Mouse (Mus musculus): Measurements from ENCODE around the gene Nkx6-1.

Gene Nkx6-1

GRCm38 (mm10) chr5:101664945-101665615 is at the start of gene Nkx6-1:
Gene Nkx6-1, minus strand, starts transcription at chr5:101664996.
- in situ Hi-C loops (cut with MboI; ENCODE audit: unreplicated experiment in 2 of 2) = no loop called here

DNA sequence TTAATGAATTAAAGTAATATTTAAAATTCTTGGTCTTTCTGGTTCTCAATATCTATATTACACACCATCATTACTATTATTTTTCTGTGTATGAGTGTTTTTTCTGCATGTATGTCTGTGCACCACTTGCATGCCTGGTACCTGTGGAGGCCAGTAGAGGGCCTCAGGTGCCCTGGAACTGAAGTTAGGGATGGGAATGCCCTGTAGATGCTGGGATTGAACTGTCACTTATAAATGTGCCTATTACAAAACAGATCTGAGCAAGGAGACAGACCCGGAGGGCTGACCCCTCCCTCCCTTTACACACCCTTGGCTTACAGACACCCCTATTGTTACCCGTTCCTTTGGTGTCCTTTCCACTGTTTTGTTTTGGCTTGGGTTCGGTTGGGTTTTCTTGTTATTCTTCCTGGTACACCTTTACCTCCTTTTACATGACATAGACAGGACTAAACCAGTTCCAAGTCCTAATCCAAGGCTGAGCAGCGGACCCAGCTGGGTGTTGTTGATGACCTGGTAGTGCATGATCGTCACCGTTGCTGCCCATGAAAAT is 48.3 kb upstream of the Nkx6-1 start:
- in situ Hi-C loops (cut with MboI; ENCODE audit: unreplicated experiment in 2 of 2) = no loop called here

DNA sequence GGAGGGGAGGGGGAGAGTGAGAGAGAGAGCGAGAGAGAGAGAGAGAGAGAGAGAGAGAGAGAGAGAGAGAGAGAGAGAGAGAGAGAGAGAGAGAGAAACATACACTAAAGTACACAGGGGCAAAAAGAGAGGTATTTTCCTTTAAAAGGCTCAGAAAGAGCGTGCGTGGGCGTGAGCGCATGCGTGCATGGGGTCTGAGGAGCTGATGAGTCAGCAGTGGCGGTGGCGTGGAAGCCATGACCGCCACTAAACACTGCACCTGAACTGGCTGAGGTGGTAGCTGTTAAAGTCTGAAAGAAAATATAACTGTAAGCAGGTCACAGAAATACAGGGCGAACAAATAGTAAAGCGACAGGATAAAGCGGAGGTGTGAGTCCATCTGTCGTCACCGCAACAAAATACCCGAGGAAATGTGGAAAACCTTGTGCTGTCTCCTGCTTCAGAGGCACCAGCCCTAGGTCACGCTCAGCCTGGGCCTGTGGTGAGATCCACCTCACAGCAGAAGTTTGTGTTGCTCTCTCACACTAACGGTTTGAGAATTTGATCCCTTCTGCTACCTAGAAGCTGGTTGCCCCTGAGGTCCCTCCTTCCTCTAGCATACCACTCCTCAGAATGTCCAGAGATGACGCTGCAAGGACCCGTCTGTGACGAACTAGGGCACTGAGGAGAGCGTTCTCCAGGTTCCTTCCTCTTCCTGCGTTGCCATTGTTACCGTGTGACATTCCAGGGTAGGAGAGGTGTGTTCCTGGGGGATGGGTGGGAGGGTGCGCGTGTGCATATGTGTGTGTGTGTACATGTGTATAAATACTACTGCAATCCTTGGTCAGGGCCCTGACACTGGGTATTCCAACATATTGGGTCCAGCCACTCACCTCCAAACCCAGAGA is 38.8 kb upstream of the Nkx6-1 start:
- in situ Hi-C loops (cut with MboI; ENCODE audit: unreplicated experiment in 2 of 2) = loop anchor here in 1 of 2 experiments (5.0 to 10.0 kb wide), 3 partner anchors 371 to 869 kb away; no protein-coding TSS in a partner anchor

DNA sequence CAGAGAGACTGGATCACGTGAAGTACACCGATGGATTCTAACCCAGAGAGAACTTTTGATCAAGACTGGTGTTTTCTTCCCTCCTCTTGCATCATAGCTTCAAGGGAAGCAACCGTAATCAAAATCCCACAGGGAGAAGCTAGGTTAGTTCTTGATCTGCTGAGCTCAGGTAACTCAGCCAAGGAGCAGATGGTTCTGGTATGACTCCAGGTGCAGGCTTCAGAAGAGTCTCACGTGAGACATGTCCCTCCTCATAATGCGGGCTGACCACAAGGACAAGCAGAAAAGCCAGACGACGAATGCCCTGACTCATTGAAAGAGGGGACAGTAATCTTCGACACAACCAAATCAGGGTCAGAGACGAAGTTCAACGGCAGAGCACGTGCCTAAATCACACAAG is 37.8 kb upstream of the Nkx6-1 start:
- in situ Hi-C loops (cut with MboI; ENCODE audit: unreplicated experiment in 2 of 2) = loop anchor here in 1 of 2 experiments (5.0 to 10.0 kb wide), 3 partner anchors 372 to 868 kb away; no protein-coding TSS in a partner anchor

DNA sequence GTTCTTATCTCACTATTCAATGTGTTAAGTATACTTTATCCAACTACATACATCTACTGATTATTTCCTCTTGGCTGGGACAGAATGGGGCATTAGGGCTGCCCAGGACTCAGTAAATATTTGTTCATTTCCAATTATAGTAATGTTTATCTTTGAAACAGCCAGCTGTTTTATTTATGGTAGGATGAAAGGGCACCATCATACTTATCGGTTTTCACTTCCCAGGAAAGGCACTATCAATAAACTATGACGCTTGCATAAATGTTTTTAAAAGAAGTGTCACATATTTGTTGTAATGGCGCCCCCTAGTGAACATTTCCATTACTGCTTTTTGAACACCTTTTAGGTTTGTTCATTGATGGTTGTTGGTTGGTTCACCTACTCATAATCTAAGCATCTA is 35.8 kb upstream of the Nkx6-1 start:
- in situ Hi-C loops (cut with MboI; ENCODE audit: unreplicated experiment in 2 of 2) = loop anchor here in 1 of 2 experiments (5.0 to 10.0 kb wide), 3 partner anchors 374 to 866 kb away; no protein-coding TSS in a partner anchor

GRCm38 (mm10) chr5:101688581-101688980 is 23.8 kb upstream of the Nkx6-1 start:
- in situ Hi-C loops (cut with MboI; ENCODE audit: unreplicated experiment in 2 of 2) = no loop called here

GRCm38 (mm10) chr5:101683340-101683739 is 18.5 kb upstream of the Nkx6-1 start:
- in situ Hi-C loops (cut with MboI; ENCODE audit: unreplicated experiment in 2 of 2) = no loop called here

DNA sequence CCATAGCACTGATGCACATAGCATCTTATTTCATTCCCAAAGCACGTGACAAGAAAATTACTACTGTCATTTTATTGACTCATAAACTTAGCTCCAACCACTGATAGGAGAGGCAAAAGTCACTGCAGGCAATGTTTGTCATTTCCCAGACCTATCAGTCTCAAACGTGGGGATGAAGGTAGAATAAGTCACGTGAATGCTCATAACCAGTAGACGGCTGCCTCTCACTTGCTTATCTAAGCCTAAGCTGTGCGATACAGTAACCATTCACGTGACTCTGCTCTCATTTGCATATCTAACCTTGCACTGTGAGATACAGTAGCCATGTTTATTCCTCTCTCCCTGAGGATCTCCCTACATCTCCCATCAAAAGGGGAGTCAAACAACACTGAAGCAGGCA is 15.5 kb upstream of the Nkx6-1 start:
- in situ Hi-C loops (cut with MboI; ENCODE audit: unreplicated experiment in 2 of 2) = no loop called here

DNA sequence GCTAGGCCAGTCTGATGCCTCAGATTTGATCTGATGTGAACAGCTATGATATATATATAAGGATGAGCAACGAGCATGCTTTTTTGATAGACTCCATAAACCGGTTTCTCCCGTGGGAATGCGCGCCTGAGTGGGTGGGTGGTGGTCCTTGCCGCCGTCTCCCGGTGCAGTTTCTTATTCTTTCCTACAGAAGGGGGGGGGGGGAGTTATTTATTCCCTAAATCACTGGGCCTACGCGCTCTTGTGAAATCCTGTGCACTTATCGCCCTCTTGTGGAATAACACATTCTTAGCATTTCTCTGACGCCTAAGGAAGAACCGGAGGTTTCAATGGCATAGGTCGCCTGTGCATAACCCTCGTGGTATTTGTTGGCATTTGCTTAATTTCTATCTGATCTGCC is 4.6 kb upstream of the Nkx6-1 start:
- in situ Hi-C loops (cut with MboI; ENCODE audit: unreplicated experiment in 2 of 2) = no loop called here

GRCm38 (mm10) chr5:101668475-101668874 is 3.7 kb upstream of the Nkx6-1 start:
- in situ Hi-C loops (cut with MboI; ENCODE audit: unreplicated experiment in 2 of 2) = no loop called here

DNA sequence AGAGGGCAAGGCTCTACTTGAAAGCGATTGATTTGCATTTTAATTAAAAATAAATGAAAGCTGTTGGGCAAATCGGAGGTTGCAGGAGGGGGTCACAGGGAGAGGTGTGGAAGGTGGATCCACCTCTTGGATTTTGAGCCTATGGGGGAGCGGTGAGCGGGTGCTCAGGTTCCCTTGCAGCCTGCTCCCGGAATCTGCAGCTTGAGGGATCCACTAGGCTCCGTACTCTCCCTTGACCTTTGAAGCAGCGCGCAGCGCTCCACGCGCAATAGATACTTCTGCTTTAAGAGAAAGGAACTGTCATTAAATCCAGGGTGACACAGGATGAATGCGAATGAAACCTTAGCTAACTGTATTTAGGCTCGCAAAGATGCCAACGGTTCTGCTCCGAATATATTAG is 3.2 kb upstream of the Nkx6-1 start:
- in situ Hi-C loops (cut with MboI; ENCODE audit: unreplicated experiment in 2 of 2) = no loop called here

DNA sequence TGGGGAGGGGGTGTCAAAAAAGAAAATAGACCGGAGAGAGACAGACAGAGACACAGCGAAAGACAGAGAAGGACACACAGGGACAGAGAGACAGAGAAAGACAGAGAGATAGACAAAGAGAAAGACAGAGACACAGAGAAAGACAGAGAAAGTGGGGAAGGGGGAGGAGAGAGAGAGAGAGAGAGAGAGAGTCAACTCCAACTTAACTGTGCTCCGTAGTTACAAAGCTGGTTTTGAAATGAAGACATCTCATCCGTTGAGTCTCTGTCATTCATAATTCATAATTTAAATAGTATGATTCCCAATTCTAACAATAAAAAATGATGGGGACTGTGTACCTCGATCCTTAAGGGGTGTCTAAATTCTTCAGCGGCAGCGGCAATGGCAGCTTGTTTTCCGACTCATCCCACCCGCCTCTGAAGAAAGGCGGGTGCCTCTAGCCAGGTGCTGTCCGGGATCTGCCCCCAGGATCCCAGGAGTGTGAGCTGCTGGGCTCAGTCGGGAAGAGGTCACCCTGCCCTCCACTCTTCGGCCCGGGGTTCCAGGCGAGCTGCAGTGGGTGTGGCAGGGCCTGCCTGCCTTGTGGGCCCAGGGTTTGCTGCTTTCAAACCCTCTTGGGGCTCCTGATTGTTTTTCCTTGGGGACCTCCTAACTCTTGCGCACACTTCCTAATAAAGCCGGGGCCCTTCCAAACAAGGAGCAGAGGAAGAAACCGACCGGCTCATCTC is 2.6 kb upstream of the Nkx6-1 start:
- in situ Hi-C loops (cut with MboI; ENCODE audit: unreplicated experiment in 2 of 2) = no loop called here

- in situ Hi-C loops (cut with MboI; ENCODE audit: unreplicated experiment in 2 of 2) = no loop called here
Observed at GRCm38 (mm10) chr5:101666713-101667112, 1.9 kb upstream of the Nkx6-1 start.

DNA sequence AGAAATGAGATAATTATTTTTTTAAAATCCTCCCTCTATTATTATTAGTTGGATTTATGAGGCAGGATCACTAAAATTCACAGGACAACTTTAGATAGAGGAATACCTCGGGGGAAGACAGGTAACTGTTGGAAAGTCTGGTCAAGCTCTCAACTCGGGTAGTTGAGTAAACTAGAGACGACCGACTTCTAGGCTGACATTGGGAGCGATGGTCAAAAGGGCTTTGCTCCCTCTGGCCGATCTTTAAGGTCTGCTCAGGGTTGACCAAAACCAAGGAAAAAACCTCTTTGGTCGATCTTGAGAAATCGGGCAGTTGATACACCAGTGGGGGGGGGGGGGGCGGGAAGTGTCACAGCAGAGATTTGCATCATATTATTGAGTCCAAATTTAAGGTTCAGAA is 1.3 kb upstream of the Nkx6-1 start:
- in situ Hi-C loops (cut with MboI; ENCODE audit: unreplicated experiment in 2 of 2) = no loop called here

DNA sequence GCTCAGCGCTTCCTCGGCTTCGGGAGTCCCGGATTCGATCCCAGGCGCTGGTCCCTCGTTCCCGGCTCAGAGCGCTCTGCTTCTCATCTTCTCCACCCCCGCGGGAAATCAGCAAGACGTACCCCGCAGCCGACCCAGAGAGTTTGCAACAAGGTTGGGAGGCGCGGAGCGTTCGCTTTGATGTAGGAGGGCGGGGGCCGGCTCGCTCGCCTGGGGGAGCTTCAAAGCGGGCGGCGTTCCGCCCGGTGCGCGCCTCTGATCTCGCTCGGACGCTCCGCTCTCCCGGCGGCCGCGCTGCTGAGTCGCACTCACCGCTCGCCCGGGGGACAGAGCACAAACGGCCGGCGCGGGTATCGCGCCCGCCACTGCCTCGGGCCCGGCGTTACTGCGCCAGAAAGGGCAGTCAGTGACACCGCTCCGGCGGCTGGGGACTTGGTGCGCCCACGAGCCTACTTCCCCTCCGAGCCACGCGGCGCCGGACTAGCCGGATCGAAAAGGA is 324 bp downstream of the Nkx6-1 start:
- in situ Hi-C loops (cut with MboI; ENCODE audit: unreplicated experiment in 2 of 2) = no loop called here

- in situ Hi-C loops (cut with MboI; ENCODE audit: unreplicated experiment in 2 of 2) = no loop called here
Observed at GRCm38 (mm10) chr5:101663621-101664422, 974 bp downstream of the Nkx6-1 start.

GRCm38 (mm10) chr5:101663176-101663575 is 1.6 kb downstream of the Nkx6-1 start:
- in situ Hi-C loops (cut with MboI; ENCODE audit: unreplicated experiment in 2 of 2) = no loop called here

DNA sequence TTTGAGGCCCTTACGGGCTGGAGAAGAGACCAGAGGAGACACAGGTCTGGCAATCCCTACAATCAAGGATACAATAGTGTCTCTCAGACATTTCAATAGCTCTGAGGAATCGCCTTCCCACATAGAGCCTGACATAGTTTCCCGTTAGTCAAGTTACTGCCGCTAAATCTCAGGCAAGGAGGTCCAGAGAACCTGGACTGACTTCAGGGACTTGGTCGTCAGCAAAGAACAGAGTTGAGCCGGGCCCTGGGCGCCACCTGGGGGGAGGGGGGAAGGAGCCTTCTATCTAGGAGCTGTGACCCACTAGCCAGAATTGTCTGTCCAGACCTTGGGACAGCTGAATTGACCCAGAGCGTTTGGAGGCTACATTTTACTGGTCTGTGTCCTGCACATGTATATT is 2.3 kb downstream of the Nkx6-1 start:
- in situ Hi-C loops (cut with MboI; ENCODE audit: unreplicated experiment in 2 of 2) = no loop called here

DNA sequence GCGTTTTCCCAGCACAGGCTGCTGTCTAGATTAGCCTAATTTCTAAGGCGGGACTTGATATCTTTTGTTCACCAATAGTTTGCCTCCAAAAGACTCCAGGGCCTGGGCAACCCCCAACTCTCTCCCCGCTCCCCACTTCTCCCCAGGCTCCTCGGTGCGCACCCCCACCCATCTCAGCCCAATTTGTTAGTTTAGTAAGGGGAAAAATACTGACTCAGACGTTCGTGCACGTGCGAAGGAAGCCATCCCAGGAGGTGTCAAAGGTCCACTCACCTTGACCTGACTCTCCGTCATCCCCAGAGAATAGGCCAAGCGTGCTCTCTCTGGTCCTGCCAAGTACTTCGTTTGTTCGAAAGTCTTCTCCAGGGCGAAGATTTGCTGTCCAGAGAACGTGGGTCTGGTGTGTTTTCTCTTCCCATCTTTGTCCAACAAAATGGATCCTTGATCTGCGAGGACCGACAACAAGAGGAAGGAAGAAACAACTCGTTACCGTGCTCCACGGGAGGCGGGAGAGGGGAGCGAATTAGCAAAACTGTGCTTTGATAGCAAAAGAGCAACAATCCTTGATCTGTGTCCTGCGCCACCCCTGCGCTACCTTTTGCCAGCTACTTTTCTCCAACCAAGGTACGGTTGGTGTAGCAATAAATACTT is 3.1 kb downstream of the Nkx6-1 start:
- in situ Hi-C loops (cut with MboI; ENCODE audit: unreplicated experiment in 2 of 2) = no loop called here
